Mouse (Mus musculus) layer of hippocampus, postnatal 25 days (tissue): ENCODE results near the gene Vezt. TPM values are rescaled to one million over a fixed set of nuclear protein-coding genes. Genes with fewer than 3 reads are reported as not detected.

Source experiments
- microRNA-seq, 2 experiments: library from miRNA; unstranded; fragments of <30 nt; microRNA quantifications; one replicate each; pipeline ENCODE4 v1.2.0; 2021
- total RNA-seq, 2 experiments: library from RNA; stranded (reverse); gene quantifications; 2 replicates each; pipeline ENCODE4 v1.2.3; 2021

Gene Vezt
- total RNA-seq, 2 experiments from 2014 or later = 64.1 to 70.2 TPM

Small RNAs within 50 kb of the gene (microRNA-seq; reads per million reads assigned to microRNA genes)
- gene Mir331 = 151 to 169 reads per million in 2 experiments

Other genes with a start within 250 kb of the Vezt start
- gene Usp44, start 204.3 kb downstream of the Vezt start, total RNA-seq = not detected
- 100 to 1,000 TPM; 134 to 137 TPM for gene Metap2, start 138.7 kb downstream of the Vezt start, total RNA-seq
- 1 to 10 TPM; 9.1 to 9.4 TPM for gene Fgd6, start 184 bp upstream of the Vezt start, total RNA-seq
- gene Nr2c1, start 112.2 kb upstream of the Vezt start, total RNA-seq = 1 to 10 TPM; 8.3 to 9.1 TPM
- 100 to 1,000 TPM; 248 to 264 TPM for gene Ndufa12, start 162.9 kb upstream of the Vezt start, total RNA-seq